Mouse (Mus musculus) splenic B cell, adult 2 months (primary cell): ENCODE results near the gene Fyco1.

ENCODE experiments used
- DNase-seq: peaks from one replicate; pipeline ENCODE4 v3.0.0-alpha.2; 2011; ENCODE audit warnings: low read depth, low spot score
- H3K27me3 ChIP-seq: 2 replicates; pipeline ENCODE4 v1.6.1; 2012; ENCODE audit warnings: mild to moderate bottlenecking, low read length, moderate library complexity, mixed read lengths; ENCODE audit not compliant: control insufficient read depth, poor library complexity, insufficient read depth, severe bottlenecking
- H3K36me3 ChIP-seq: 2 replicates; pipeline ENCODE4 v1.6.1; 2012; ENCODE audit warnings: mild to moderate bottlenecking, low read length, moderate library complexity, mixed read lengths; ENCODE audit not compliant: control insufficient read depth, poor library complexity, insufficient read depth, severe bottlenecking

Fyco1 gene

GRCm38 (mm10) chr9:123851713-123852448, at the start of gene Fyco1:
Gene Fyco1 (minus strand): TSS chr9:123851899.
- Histone ChIP-seq H3K27me3 (no peaks in the 10 kb centered on the region), H3K36me3 (no peaks in the 10 kb centered on the region)
- DNase-seq: peak; percentile 98

GRCm38 (mm10) chr9:123872049-123872448, 20.4 kb upstream of the Fyco1 start:
- Histone ChIP-seq H3K27me3 (no peaks in the 10 kb centered on the region), H3K36me3 (no peaks in the 10 kb centered on the region)
- peak; percentile 53 for DNase-seq

- DNase-seq: peak; percentile 41
These were observed 17.6 kb upstream of the Fyco1 start for GRCm38 (mm10) chr9:123869167-123869784.

GRCm38 (mm10) chr9:123863641-123864040, 11.9 kb upstream of the Fyco1 start:
- DNase-seq: peak; percentile 28
- no peaks in the 10 kb centered on the region for H3K36me3 ChIP-seq

More at GRCm38 (mm10) chr9:123869167-123869784, 17.6 kb upstream of the Fyco1 start:
- Histone ChIP-seq H3K27me3 (no peaks in the 10 kb centered on the region), H3K36me3 (no peaks in the 10 kb centered on the region)

GRCm38 (mm10) chr9:123862895-123863616, 11.4 kb upstream of the Fyco1 start:
- Histone ChIP-seq H3K27me3 (no peaks in the 10 kb centered on the region), H3K36me3 (no peaks in the 10 kb centered on the region)
- DNase-seq: peak; percentile 40

More at GRCm38 (mm10) chr9:123863641-123864040, 11.9 kb upstream of the Fyco1 start:
- H3K27me3 ChIP-seq: no peaks in the 10 kb centered on the region

GRCm38 (mm10) chr9:123861929-123862328, 10.2 kb upstream of the Fyco1 start, which contains the start of gene Xcr1:
Gene Xcr1 (minus strand): TSS chr9:123862029.
- Histone ChIP-seq H3K27me3 (no peaks in the 10 kb centered on the region), H3K36me3 (no peaks in the 10 kb centered on the region)
- DNase-seq: no peak

GRCm38 (mm10) chr9:123856836-123857235, 5.1 kb upstream of the Fyco1 start:
- peak; percentile 16 for DNase-seq
- Histone ChIP-seq H3K36me3 (no peaks in the 10 kb centered on the region), H3K27me3 (no peaks in the 10 kb centered on the region)

GRCm38 (mm10) chr9:123852449-123853390, 1.0 kb upstream of the Fyco1 start:
- H3K27me3 ChIP-seq: no peaks in the 10 kb centered on the region
- H3K36me3 ChIP-seq: no peaks in the 10 kb centered on the region
- peak; percentile 38 for DNase-seq

- peak; percentile 88 for DNase-seq
- Histone ChIP-seq H3K27me3 (no peaks in the 10 kb centered on the region), H3K36me3 (no peaks in the 10 kb centered on the region)
These were observed 512 bp downstream of the Fyco1 start for GRCm38 (mm10) chr9:123851062-123851712.

- Histone ChIP-seq H3K36me3 (no peaks in the 10 kb centered on the region), H3K27me3 (no peaks in the 10 kb centered on the region)
- DNase-seq: no peak
These were observed 1.0 kb downstream of the Fyco1 start for GRCm38 (mm10) chr9:123850705-123851061.

GRCm38 (mm10) chr9:123849976-123850695, 1.6 kb downstream of the Fyco1 start:
- peak; percentile 16 for DNase-seq
- Histone ChIP-seq H3K27me3 (no peaks in the 10 kb centered on the region), H3K36me3 (no peaks in the 10 kb centered on the region)

- no peaks in the 10 kb centered on the region for H3K27me3 ChIP-seq
- no peaks in the 10 kb centered on the region for H3K36me3 ChIP-seq
- DNase-seq: no peak
These were observed 5.2 kb downstream of the Fyco1 start for GRCm38 (mm10) chr9:123846490-123846889.

- H3K36me3 ChIP-seq: no peaks in the 10 kb centered on the region; the same call in 1 of the 2 replicates
- no peaks in the 10 kb centered on the region for H3K27me3 ChIP-seq
- DNase-seq: peak; percentile 44
These were observed 6.6 kb downstream of the Fyco1 start for GRCm38 (mm10) chr9:123845120-123845519.
